Mouse (Mus musculus) brain, embryonic 14.5 days (tissue): ENCODE measurements around the gene Ddx27. TPM values are rescaled to one million over a fixed set of nuclear protein-coding genes. Genes with fewer than 3 reads are reported as not detected.

Experiments used
- DNase-seq: peaks from one replicate; pipeline ENCODE4 v3.0.0-alpha.2; 2011; ENCODE audit warnings: low read depth
- CTCF ChIP-seq: fragments of 200-500 bp; IDR thresholded peaks from 2 replicates; pipeline ENCODE4 v1.5.1; 2012; ENCODE audit warnings: inconsistent platforms, mild to moderate bottlenecking, moderate library complexity, borderline replicate concordance; ENCODE audit not compliant: insufficient read depth, insufficient read length; ENCODE audit errors: extremely low read depth
- POLR2A ChIP-seq: fragments of 200-500 bp; IDR thresholded peaks from 2 replicates; pipeline ENCODE4 v1.6.1; 2012; ENCODE audit warnings: mild to moderate bottlenecking, inconsistent platforms, borderline replicate concordance; ENCODE audit not compliant: poor library complexity, insufficient read depth, insufficient read length, severe bottlenecking; ENCODE audit errors: extremely low read depth
- polyA plus RNA-seq: library from polyadenylated mRNA; depleted of rRNA; stranded (reverse); fragments of >200 nt; gene quantifications from 2 replicates; pipeline ENCODE4 v1.2.3, GENCODE M21; 2012; rRNA removed

Gene Ddx27
- 35.4 and 38.3 TPM in 2 replicates for polyA plus RNA-seq

DNA sequence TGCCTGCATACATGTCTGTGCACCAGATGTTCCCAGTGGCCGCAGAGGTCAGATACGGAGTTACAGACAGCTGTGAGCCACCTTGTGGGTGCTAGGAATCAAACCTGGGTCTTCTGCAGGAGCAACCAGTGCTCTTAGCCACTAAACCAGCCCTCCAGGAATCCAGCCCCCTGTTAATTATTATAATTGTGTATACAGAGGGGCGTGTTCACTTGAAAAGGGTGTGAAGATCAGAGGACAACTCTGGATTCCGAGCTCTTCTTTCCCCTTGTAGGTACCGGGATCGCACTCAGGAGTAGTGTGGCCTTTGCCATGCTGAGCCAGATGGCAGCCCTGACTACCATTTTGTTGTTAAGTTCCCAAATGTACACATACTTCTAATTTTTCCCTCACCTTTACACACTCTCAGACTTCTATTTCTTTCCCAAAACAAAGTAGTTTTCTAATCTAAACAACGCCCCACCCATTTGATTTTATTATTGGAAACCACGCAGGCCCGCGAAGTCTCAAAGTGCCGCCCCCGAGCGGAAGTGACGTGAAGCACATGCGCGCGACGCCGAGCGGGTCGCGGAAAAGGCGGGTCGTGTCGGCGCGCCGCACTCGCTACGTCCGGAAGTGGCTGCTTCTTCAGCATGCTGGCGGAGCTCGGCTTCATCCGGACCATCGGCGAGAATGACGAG, at the start of gene Ddx27:
Gene Ddx27, plus strand, starts transcription at position 492 of the 680 bp plus-strand sequence.
- TF ChIP-seq POLR2A (peak; percentile 50; the same call in 1 of the 2 replicates), CTCF (no peak)

GRCm38 (mm10) chr2:166973153-166973552, 41.8 kb upstream of the Ddx27 start:
- no peak for DNase-seq
- no peak for TF ChIP-seq POLR2A
- TF ChIP-seq CTCF, result no peak

More for the DNA sequence above, at the start of gene Ddx27:
- peak; percentile 97 for DNase-seq

DNA sequence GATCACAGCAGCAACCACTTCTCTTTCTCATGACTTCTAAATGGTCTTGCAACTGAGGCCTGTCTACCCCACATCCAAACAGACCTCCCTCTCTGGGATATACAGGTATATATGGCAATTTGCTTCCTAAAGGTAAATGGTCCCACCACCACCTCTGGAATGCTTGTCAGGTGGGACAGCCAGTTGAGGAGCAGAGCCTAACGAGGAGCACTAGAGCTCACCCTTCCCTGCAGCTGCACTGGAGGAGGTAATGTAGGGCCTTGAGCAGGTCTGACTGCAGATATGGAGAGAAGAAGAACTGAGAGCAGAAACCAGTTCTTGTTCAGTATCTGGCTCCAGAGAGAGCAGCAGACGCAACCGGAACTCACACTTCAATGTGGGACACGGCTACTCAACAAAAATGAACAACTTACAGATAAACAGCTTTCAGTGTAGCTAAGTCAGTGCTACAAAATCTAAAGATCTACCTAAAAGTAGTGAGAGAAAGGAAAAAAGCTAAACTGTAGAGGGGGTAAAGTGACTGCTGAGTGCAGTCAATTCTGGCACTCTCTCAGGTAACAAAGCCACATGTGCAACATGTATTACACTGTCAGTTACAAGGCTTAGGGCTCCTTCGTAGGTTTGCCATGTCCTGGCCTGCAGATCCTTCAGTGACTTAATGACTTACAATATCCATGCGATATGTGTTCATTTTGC, 40.7 kb upstream of the Ddx27 start:
- TF ChIP-seq CTCF, result no peak
- TF ChIP-seq POLR2A, result no peak
- DNase-seq, result no peak

- no peak for TF ChIP-seq CTCF
- TF ChIP-seq POLR2A, result no peak
- DNase-seq, result no peak
Observed at GRCm38 (mm10) chr2:166976356-166976755, 38.6 kb upstream of the Ddx27 start.

DNA sequence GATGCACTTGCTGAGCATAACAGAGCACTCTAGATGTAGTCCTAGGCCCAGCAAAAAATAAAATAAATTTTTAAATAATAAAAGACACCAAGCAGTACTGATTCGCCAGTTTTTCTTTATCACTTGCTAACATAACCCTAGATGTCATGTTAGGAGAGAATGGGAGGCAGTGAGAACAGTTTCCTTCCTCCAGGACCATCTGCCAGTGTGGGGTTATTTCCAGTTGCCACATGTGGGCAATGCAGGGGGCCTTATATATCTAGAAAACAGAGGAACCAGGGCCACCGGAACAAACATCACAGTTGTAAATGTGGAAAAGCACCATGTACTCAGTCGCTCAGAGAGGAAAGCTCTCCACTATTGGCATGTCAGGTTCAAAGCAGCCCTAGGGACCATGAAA, 37.5 kb upstream of the Ddx27 start:
- no peak for DNase-seq
- TF ChIP-seq POLR2A (no peak), CTCF (no peak)

- no peak for DNase-seq
- TF ChIP-seq POLR2A (no peak), CTCF (no peak)
Observed at GRCm38 (mm10) chr2:166980161-166980560, 34.8 kb upstream of the Ddx27 start.

- TF ChIP-seq POLR2A (no peak), CTCF (no peak)
- no peak for DNase-seq
Observed at GRCm38 (mm10) chr2:166983351-166983894, 31.6 kb upstream of the Ddx27 start.

- no peak for DNase-seq
- TF ChIP-seq CTCF, result no peak
- TF ChIP-seq POLR2A, result no peak
Observed at GRCm38 (mm10) chr2:166990861-166991260, 24.1 kb upstream of the Ddx27 start.

DNA sequence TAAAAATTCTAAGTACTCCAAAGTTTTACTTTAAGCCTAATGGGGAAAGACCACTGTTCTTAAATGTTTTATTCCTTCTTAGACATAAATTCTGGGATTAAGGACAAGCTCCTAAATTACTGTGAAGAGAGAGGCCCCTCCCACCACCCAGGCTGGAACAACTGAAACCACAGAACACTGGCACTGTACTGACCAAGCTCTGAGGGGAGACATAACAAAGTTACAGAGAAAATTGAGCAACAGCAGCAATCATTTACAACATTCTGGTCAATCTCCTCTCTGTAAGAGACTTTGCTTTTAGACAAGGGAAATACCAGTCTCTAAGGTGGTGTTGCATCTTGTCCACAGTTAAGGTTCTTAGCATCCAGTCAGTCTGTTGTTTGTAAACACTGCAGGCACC, 23.0 kb upstream of the Ddx27 start:
- TF ChIP-seq CTCF (no peak), POLR2A (no peak)
- DNase-seq, result no peak

DNA sequence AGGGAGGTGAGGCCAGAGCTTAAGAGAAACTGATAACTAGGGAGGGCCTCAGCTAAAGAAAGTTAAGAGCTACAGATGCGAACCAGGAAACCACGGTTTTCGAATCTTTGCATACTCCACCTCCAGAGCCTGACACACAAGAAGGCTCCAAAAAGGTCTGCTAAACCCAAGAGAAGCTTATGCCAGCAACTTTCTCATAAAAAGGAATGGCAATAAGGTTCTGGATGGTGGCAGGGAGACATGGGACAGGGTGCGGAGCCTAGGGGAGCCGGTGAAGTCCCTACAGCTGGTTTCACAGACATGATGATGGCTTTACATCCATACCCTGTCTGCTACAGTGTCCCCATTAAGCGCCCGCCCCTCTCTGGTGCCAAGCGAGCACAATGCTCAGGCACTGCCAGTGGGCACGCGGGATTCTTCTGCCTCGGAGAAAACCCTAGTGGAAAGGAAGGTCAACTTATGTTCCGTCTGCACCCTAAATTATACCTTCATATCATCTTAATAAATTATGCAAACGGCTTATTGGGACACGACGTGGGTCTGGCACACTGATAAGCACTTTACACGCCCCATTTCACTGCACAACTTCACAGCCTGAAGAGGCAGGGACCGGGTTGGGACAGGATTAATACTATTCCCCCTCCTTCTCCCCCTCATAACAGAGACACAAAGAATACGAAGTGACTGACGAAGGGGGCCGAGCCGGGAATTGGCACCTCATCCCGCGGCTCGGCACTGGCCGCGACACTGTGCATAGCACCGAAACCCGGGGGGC, 19.8 kb upstream of the Ddx27 start:
- no peak for TF ChIP-seq POLR2A
- no peak for TF ChIP-seq CTCF
- DNase-seq, result peak; percentile 66
